Mouse (Mus musculus) left cerebral cortex, adult 2 months (tissue): Measurements from ENCODE around the gene Tti1. TPM values are rescaled to one million over a fixed set of nuclear protein-coding genes. Genes with fewer than 3 reads are reported as not detected.
A peak's percentile ranks its signal among the peaks of the same experiment; 100 is the strongest.

Source experiments
- DNase-seq, 2 experiments: peaks; one replicate each; pipeline ENCODE4 v3.0.0; 2021 to 2022; ENCODE audit warnings: low spot score in 2 of 2, mixed read lengths in 1 of 2; ENCODE audit errors: extremely low spot score in 1 of 2
- H3K27ac ChIP-seq: fragments of 200-600 bp; 2 replicates; pipeline ENCODE4 v1.8.1; 2022
- H3K4me3 ChIP-seq: fragments of 200-600 bp; 2 replicates; pipeline ENCODE4 v1.8.1; 2022
- CTCF ChIP-seq: fragments of 200-600 bp; IDR thresholded peaks from 2 replicates; pipeline ENCODE4 v1.8.1; 2022; ENCODE audit warnings: antibody characterized with exemption, mild to moderate bottlenecking, moderate library complexity
- intact Hi-C: fragments of 180-260 bp; cut with DNase I; formaldehyde crosslinking; loops from one replicate; pipeline ENCODE4 v1.15.1; 2025
- total RNA-seq, 2 experiments: library from RNA; stranded (reverse); gene quantifications; 2 replicates each; pipeline ENCODE4 v1.2.3; 2021

Gene Tti1
- total RNA-seq, 2 experiments from 2014 or later: 20.6 to 22.7 TPM

- DNase-seq: no peak
- intact Hi-C loops: no loop called here
- no peak overlapping the region for H3K4me3 ChIP-seq
- H3K27ac ChIP-seq: no peak overlapping the region
- TF ChIP-seq CTCF: no peak
Observed at GRCm38 (mm10) chr2:157957707-157958108, 70.5 kb downstream of the Tti1 start.

GRCm38 (mm10) chr2:157953978-157954377, 74.3 kb downstream of the Tti1 start:
- Histone ChIP-seq H3K27ac (no peak overlapping the region), H3K4me3 (no peak overlapping the region)
- no peak for TF ChIP-seq CTCF
- DNase-seq: no peak
- intact Hi-C loops: no loop called here

- peak overlapping the region; percentile 53 for H3K27ac ChIP-seq
- peak in 1 of 2 experiments; percentile 35 for DNase-seq
- intact Hi-C loops: no loop called here
- no peak for TF ChIP-seq CTCF
- peak overlapping the region; percentile 47 for H3K4me3 ChIP-seq
Observed at GRCm38 (mm10) chr2:157944156-157944893, 83.9 kb downstream of the Tti1 start.

GRCm38 (mm10) chr2:157943514-157944155, 84.6 kb downstream of the Tti1 start:
- TF ChIP-seq CTCF: peak; percentile 79
- peak overlapping the region; percentile 53 for H3K27ac ChIP-seq
- peak; percentile 76 to 80 for DNase-seq
- peak overlapping the region; percentile 47 for H3K4me3 ChIP-seq
- intact Hi-C loops: loop anchor here (1.0 kb wide), 1 partner anchor 29 kb away; the partner anchor contains the start of gene Vstm2l

GRCm38 (mm10) chr2:157940586-157941185, 87.5 kb downstream of the Tti1 start:
- DNase-seq: no peak
- Histone ChIP-seq H3K27ac (no peak overlapping the region), H3K4me3 (no peak overlapping the region)
- intact Hi-C loops: no loop called here
- TF ChIP-seq CTCF: no peak

DNA sequence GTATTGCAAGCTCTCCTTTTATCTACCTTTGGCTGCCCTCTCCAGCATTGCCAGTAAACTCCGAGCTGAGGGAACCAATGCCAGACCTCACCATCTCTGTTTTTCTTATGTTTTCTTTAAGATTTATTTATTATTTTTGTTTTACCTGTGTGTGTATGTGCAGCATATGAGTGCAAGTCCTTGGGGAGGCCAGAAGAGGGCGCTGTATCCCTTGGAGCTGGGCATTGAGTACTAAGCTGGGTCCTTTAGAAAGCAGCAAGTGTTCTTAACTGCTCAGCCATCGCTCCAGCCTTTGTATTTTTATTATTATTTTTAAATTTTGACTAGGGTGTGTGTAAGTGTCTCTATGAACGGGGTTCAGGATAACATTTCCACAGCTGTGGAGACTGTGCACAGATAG, 91.6 kb downstream of the Tti1 start:
- no peak overlapping the region for H3K27ac ChIP-seq
- intact Hi-C loops: no loop called here
- no peak for DNase-seq
- TF ChIP-seq CTCF: no peak; the same call in 1 of the 2 replicates
- no peak overlapping the region for H3K4me3 ChIP-seq

GRCm38 (mm10) chr2:157935444-157936171, 92.6 kb downstream of the Tti1 start:
- Histone ChIP-seq H3K4me3 (no peak overlapping the region), H3K27ac (no peak overlapping the region)
- TF ChIP-seq CTCF: no peak
- DNase-seq: no peak
- intact Hi-C loops: no loop called here

DNA sequence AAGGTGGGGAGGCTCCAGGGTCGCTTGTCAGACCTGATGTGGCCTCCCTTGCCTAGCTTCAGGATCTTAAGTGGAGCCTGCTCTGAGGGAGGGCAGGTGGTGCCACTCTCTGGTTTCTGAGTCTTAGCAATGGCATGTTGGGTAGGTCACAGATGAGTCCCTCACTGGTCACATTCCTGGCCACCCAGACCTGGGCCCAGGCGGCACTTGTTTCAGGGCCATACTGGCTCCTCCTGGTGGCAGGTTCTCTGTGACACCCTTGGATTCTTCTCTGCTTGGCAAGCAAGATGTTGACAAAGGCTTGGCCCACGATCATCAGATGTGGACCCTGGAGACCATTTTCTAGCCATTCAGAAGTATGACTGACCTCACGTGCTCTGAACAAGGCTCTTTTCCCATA, 95.6 kb downstream of the Tti1 start:
- Histone ChIP-seq H3K27ac (no peak overlapping the region), H3K4me3 (no peak overlapping the region)
- no peak; the same call in 1 of the 2 replicates for TF ChIP-seq CTCF
- no peak for DNase-seq
- intact Hi-C loops: no loop called here

Other genes starting within 250 kb of the Tti1 start
- gene Vstm2l, start 113.8 kb downstream of the Tti1 start, total RNA-seq: 100 to 1,000 TPM; 159 to 170 TPM
- gene Rprd1b, start 64 bp upstream of the Tti1 start, total RNA-seq: 10 to 100 TPM; 58.3 to 61.4 TPM
- 10 to 100 TPM; 12.9 to 14.6 TPM for gene Tgm2, start 118.0 kb upstream of the Tti1 start, total RNA-seq
- gene D630003M21Rik, start 200.8 kb upstream of the Tti1 start, total RNA-seq: 1 to 10 TPM; 3.5 to 3.7 TPM
- not detected for gene Bpi, start 229.7 kb upstream of the Tti1 start, total RNA-seq